Mouse (Mus musculus) embryonic facial prominence, embryonic 10.5 days (tissue): ENCODE data around the gene Lonp1. TPM values are rescaled to one million over a fixed set of nuclear protein-coding genes. Genes with fewer than 3 reads are reported as not detected.

Source experiments
- DNase-seq: peaks from one replicate; pipeline ENCODE4 v3.0.0-alpha.2; 2017; ENCODE audit warnings: low spot score
- H3K27ac ChIP-seq: fragments of 300-500 bp; sonication (generic); replicated peaks from 2 replicates; pipeline ENCODE4 v1.5.1; 2016; ENCODE audit warnings: mild to moderate bottlenecking
- H3K27me3 ChIP-seq: fragments of 300-500 bp; sonication (generic); replicated peaks from 2 replicates; pipeline ENCODE4 v1.6.1; 2016; ENCODE audit warnings: low read depth, mild to moderate bottlenecking; ENCODE audit not compliant: poor library complexity, severe bottlenecking
- H3K36me3 ChIP-seq: fragments of 300-500 bp; sonication (generic); replicated peaks from 2 replicates; pipeline ENCODE4 v1.6.1; 2016; ENCODE audit warnings: mild to moderate bottlenecking, moderate library complexity
- H3K4me1 ChIP-seq: fragments of 300-500 bp; sonication (generic); 2 replicates; pipeline ENCODE4 v1.6.1; 2016
- H3K4me3 ChIP-seq: fragments of 300-500 bp; sonication (generic); 2 replicates; pipeline ENCODE4 v1.5.1; 2016; ENCODE audit warnings: mild to moderate bottlenecking, moderate library complexity
- H3K9me3 ChIP-seq: fragments of 300-500 bp; sonication (generic); 2 replicates; pipeline ENCODE4 v1.6.1; 2016; ENCODE audit warnings: mild to moderate bottlenecking
- WGBS: fragments of 180-500 bp; shearing (Covaris S2); methylation state at CpG from one replicate; pipeline ENCODE4 v1.1.7; 2016; 5-methylcytosine and 5-hydroxymethylcytosine counted together
- polyA plus RNA-seq: library from polyadenylated mRNA; unstranded; fragments of >200 nt; fragmentation: Nextera tagmentation; extraction: Ambion mirVana; gene quantifications from 2 replicates; pipeline ENCODE4 v1.2.1, GENCODE M21; 2016

Lonp1 gene
- polyA plus RNA-seq, 1 experiment from 2014 or later = 56.5 TPM

DNA sequence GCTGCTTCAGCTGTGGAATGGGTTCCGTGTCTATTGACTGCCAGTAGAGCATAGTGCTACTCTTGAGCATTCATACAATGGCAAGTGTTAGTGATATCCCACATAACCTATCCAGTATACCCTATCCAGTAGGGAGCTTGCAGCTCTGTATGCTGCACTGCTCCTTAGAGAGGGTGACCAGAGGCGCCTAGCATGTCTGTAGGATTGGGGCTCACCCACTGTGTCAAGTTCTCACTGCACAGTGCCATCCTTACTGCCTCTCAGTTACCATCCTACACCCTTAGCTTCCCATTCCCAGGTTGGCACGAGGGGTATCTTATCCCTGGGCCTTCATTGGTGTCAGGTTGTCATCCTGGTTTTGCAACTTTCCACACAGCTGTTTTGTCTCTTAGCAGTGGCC, 22.3 kb downstream of the Lonp1 start:
- H3K27me3 ChIP-seq = no peaks in the 10 kb centered on the region
- peaks cover 17% of the 10 kb centered on the region for H3K4me1 ChIP-seq
- H3K4me3 ChIP-seq = no peak overlapping the region
- 94% methylated on average over 3 of the region's 3 CpGs for WGBS
- no peak overlapping the region for H3K27ac ChIP-seq
- H3K36me3 ChIP-seq = peaks cover 88% of the 10 kb centered on the region
- no peak for DNase-seq
- H3K9me3 ChIP-seq = no peaks in the 10 kb centered on the region

DNA sequence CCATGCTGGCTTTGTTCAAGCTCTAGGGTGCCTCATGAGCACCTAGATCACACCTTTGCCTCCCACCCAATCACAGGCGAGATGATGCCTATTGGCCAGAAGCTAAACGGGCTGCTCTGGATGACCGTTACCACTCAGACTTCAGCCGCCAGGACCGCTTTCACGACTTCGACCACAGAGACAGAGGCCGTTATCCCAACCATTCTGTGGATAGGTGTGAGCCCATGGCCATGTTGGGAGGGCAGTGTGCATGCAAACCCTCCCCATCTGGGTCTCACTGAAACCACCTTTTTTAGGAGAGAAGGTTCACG, 22.7 kb downstream of the Lonp1 start:
- no peak for DNase-seq
- Histone ChIP-seq H3K9me3 (no peaks in the 10 kb centered on the region), H3K4me1 (peaks cover 15% of the 10 kb centered on the region), H3K36me3 (peaks cover 91% of the 10 kb centered on the region), H3K27me3 (no peaks in the 10 kb centered on the region), H3K27ac (no peak overlapping the region), H3K4me3 (no peak overlapping the region)
- 93% methylated on average over 9 of the region's 9 CpGs for WGBS

DNA sequence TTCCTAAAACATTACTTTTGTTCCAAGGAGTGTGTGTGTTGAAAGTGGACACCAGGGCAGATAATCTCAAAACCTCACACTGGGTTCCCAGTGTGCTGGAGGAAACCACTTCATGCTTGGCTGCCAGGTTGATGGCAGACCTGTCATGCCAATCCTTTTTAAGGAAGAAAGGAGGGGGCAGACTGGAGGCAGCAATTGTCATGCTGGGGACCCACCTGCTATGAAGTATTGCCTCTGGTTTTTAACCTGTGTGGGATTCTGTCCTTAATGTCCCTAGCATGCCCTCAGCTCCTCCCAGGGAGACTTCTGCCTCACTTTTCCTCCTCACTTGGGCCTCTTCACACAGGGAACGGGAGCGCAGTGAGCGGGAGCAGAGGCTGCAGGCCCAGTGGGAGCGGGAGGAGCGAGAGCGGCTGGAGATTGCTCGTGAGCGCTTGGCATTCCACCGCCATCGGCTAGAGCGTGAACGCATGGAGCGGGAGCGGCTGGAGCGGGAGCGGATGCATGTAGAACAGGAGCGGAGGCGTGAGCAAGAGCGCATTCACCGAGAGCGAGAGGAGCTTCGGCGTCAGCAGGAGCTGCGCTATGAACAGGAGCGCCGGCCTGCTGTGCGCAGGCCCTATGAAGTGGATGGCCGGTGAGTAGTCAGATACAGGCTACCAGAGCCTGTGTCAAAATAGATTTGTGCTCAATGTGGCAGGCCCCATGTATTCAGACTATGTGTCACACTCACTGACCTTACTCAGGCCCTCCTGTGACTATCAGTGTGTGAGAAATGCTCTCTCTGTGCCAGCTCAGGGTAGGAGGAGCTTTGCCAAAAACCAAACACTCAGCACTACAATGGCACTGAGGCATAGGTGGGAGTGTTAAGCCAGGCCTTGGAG, 23.3 kb downstream of the Lonp1 start:
- 0 out of 2 replicates have a peak overlapping the region, but pooled peaks have one; percentile 16 for H3K4me3 ChIP-seq
- peaks cover 94% of the 10 kb centered on the region for H3K36me3 ChIP-seq
- DNase-seq = no peak
- H3K4me1 ChIP-seq = peaks cover 9% of the 10 kb centered on the region
- 96% methylated on average over 28 of the region's 28 CpGs for WGBS
- no peaks in the 10 kb centered on the region for H3K27me3 ChIP-seq
- H3K27ac ChIP-seq = no peak overlapping the region
- no peaks in the 10 kb centered on the region for H3K9me3 ChIP-seq

DNA sequence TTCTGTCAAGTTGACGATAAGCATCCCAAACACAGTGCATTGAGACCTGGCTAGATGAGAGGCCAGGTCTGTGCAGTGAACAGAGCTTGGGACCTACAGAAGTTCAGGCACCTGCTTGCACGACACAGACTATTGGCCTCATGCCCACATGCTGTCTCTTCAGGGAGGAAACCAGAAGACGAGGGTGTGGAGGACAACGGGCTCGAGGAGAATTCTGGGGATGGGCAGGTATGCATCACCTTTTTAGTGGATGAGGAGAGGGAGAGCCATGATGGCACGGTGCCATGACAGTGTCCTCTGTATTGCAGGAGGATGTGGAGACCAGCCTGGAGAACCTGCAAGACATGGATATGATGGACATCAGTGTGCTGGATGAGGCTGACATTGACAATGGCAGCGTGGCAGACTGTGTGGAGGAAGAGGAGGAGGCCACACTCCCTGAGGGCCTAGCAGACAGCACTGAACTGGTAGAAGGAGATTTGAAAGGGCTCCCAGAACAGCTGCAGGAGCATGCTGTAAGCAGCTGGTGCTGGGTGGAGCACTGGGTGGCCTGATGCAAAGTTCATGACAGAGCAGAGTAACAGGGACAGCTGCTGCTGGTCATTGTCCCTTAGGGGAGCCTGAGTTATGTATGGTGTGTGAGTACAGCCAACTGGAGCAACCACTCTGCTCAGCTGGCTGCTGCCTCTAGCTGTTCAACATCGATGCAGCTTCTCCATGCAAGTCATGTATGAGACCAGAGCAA, 33.0 kb downstream of the Lonp1 start:
- Histone ChIP-seq H3K9me3 (no peaks in the 10 kb centered on the region), H3K4me1 (0 out of 2 replicates have a peak, but pooled peaks cover 4% of the 10 kb centered on the region), H3K27ac (no peak overlapping the region), H3K4me3 (no peak overlapping the region), H3K27me3 (no peaks in the 10 kb centered on the region), H3K36me3 (peaks cover 97% of the 10 kb centered on the region)
- WGBS = 96% methylated on average over 8 of the region's 8 CpGs
- DNase-seq = no peak

DNA sequence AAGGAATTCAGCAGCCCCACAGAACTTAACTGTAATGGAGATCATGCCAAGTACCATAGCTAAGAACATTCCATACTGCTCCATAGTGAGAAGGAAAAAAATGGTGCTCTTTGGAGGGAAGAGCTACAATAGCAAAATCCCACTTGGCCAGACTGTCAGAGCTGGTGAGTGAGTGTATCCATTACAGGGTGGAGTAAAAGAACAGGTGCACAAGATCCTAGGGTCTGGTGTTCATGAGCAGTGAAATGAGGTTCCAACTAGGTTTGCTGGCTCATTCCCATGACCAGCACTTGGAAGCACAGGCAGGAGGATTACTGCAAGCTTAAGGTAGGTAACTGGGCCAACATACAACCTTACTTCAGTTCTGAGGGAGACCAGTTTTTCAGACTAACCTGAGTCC, 34.1 kb downstream of the Lonp1 start:
- Histone ChIP-seq H3K36me3 (peaks cover 100% of the 10 kb centered on the region), H3K27ac (no peak overlapping the region)
- DNase-seq = no peak

DNA sequence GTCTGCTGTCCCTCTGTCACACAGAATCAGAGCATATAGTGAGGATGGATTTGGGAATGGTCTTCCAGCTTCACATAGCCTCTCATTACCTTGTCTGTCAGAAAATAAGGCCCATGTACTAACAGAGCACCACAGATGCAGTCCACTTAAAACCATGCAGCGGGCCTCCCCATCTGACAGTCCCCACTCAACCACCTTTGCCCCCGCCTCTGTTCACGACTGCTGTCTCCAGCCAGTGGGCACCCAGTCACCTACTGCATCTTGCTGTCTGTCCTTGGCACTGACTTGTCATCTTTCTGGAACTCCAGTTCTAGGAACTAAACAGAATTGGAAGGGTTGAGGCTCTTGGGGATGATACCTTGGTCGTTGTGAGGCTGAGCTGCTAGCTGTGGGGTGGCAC, 37.8 kb downstream of the Lonp1 start:
- 97% methylated on average over 4 of the region's 4 CpGs for WGBS
- DNase-seq = no peak
- H3K4me3 ChIP-seq = no peak overlapping the region
- H3K9me3 ChIP-seq = no peaks in the 10 kb centered on the region
- H3K27ac ChIP-seq = no peak overlapping the region
- no peaks in the 10 kb centered on the region for H3K27me3 ChIP-seq
- peaks cover 26% of the 10 kb centered on the region for H3K4me1 ChIP-seq
- H3K36me3 ChIP-seq = peaks cover 80% of the 10 kb centered on the region

More for the DNA sequence above, 34.1 kb downstream of the Lonp1 start:
- Histone ChIP-seq H3K9me3 (no peaks in the 10 kb centered on the region), H3K27me3 (no peaks in the 10 kb centered on the region), H3K4me3 (no peak overlapping the region), H3K4me1 (peaks cover 8% of the 10 kb centered on the region)

DNA sequence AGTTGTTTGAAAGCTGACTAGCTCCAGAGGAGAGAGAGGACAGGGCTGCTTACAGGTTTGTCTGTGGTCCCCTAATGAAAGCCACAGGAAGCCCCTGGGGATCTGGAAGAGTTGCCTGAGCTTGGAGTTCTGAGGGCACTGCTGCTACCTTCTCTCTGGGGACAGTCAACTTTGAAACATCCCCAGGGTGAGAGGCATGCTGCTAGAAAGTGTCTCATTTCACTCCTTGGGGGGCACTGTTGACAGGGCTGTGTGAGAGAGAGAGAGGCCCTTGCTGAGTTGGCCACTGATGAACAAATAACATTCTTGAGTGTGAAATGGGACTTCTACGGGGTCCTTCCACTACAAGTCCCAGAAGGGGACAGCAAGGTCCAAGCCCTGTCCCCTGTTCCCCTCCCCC, 38.9 kb downstream of the Lonp1 start:
- DNase-seq = no peak
- WGBS = 89% methylated on average over 1 of the region's 1 CpGs
- Histone ChIP-seq H3K27me3 (no peaks in the 10 kb centered on the region), H3K9me3 (no peaks in the 10 kb centered on the region), H3K27ac (no peak overlapping the region), H3K4me3 (peak overlapping the region; percentile 80; the same call in 1 of the 2 replicates), H3K4me1 (peaks cover 37% of the 10 kb centered on the region), H3K36me3 (peaks cover 72% of the 10 kb centered on the region)

DNA sequence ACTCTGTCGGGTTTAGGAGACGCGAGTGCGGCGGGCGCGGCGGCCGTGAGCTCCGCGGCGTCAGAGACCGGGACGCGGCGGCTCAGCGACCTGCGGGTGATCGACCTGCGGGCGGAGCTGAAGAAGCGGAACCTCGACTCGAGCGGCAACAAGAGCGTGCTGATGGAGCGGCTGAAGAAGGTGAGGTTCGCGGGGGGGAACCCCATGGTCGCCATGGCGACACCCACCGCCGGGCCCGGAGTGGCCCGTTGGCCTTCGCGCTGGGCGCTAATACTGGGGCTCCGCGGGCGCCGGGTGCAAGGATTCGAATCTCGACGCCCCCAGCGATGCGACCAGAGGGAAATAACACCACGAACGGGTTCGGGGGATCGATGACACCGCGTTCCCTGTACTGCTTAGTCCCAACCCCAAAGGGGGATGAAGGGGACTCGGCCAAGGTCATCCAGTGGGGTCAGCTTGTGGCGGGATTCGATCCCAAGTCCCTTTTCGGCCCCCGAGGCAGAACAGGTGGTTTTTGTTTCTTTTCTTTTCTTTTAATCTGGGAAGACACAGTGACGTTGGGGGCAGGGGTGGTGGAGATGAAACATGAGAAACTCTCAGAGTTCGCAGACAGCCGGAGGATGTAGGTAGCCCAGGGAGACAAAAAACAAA, 41.4 kb downstream of the Lonp1 start:
- no peaks in the 10 kb centered on the region for H3K9me3 ChIP-seq
- peak; percentile 67 for DNase-seq
- H3K4me1 ChIP-seq = peaks cover 46% of the 10 kb centered on the region
- H3K27me3 ChIP-seq = no peaks in the 10 kb centered on the region
- peaks cover 72% of the 10 kb centered on the region for H3K36me3 ChIP-seq
- H3K27ac ChIP-seq = peak overlapping the region; percentile 94
- under 1% methylated on average over 61 of the region's 61 CpGs for WGBS
- H3K4me3 ChIP-seq = peak overlapping the region; percentile 80

DNA sequence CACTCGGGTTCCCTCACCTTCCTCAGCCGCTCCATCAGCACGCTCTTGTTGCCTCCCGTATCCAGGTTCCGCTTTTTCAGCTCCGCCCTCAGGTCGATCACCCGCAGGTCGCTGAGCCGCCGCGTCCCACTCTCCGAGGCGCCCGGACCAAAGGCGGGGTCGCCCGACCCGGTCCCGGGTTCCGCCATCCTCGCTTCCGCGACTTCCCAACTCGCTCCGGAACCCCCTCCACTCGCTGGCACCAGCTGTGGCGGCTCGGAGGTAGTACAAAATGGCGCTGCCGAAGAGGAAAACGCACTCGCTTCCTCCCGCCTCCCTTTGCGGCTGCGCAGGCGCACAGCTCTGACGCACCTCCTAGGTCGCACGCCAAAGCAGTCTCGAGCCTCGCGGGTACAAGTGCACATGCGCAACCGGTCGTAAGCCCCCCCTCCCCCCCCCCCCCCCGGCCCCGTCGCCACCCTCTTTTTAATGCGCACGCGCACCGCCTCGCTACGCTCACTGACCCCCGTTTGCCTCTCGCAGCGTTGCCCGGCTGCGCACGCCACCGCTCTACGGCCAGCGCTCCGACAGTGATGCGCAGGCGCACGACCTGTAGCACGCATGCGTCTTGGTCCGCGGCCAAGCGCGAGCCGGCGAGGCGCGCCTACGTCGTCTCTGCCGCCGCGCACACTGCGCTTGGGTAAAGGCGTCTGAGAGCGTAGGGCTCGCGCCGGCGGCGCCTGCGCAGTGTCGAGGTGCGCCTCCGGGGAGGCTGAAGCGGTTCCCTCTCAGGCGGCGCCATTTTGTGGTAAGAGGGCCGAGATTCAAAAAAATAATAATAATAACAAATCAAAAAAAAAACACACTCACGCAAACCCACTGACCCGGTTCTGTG, 42.2 kb downstream of the Lonp1 start, which contains the start of the genes Safb2 and Safb:
Gene Safb2 (minus strand): TSS at position 329 of the 874 bp plus-strand sequence.
Gene Safb (plus strand): TSS at position 569 of the 874 bp plus-strand sequence.
- peak within 1 kb of the TSS; percentile 80 for H3K4me3 ChIP-seq
- DNase-seq = peak; percentile 99
- WGBS = under 1% methylated on average over 92 of the region's 101 CpGs
- H3K9me3 ChIP-seq = no peaks in the 10 kb centered on the region
- peaks cover 46% of the 10 kb centered on the region for H3K4me1 ChIP-seq
- peak within 1 kb of the TSS; percentile 94 for H3K27ac ChIP-seq
- H3K27me3 ChIP-seq = no peaks in the 10 kb centered on the region
- H3K36me3 ChIP-seq = peaks cover 72% of the 10 kb centered on the region

DNA sequence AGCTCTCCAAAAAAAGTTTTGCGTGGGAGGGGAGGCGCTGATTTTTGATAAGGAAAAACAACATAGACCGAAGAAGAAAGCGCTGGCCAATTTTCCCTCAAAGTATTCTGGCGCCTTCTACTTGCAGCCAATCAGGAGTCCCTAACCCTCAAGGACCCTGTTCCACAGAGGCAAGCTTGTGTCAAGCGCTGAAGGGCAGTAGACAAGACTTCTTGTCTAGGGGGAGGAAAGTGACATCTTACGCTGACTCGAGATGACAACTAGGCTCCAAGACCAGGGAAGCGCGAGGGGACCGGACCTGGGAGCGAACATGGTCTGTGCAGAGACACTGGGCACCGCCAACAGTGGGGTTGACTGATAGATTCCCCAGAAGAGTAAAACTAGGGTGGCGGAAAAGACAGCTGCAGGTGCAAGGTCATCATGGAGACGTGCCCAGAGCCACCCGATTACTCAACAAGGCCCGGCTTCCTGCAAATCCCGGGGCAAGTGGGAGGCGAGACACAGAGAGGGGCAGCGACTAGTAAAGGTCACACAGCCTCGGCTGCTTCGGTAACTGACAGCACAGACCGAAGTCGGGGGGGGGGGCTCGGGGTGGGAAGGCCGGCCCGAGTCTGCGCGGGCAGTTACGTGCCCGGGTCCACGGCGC, 43.0 kb downstream of the Lonp1 start:
- H3K4me3 ChIP-seq = peak overlapping the region; percentile 80
- H3K27me3 ChIP-seq = no peaks in the 10 kb centered on the region
- H3K36me3 ChIP-seq = peaks cover 72% of the 10 kb centered on the region
- peaks cover 46% of the 10 kb centered on the region for H3K4me1 ChIP-seq
- DNase-seq = no peak
- peak overlapping the region; percentile 94 for H3K27ac ChIP-seq
- WGBS = 4% methylated on average over 33 of the region's 33 CpGs
- H3K9me3 ChIP-seq = no peaks in the 10 kb centered on the region

DNA sequence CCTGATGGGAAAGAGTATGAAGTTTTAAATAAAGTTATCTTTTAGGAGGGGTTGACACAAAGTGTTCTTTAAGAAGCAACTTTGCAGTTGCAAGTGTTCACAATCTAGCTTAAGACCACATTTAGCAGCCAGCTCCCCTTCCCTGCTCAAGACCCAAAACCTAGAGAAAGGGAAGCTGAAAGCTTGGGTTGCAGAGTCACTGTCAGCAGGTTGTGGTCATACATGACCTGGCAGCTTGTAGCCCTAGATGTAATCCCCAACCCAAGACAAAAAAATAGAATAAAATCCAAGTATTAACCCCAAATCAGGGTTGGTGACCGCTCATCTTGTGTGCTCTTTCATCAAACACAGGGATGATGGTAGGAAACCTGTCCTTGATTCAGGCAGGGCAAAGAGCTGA, 43.6 kb downstream of the Lonp1 start:
- Histone ChIP-seq H3K27ac (peak overlapping the region; percentile 94), H3K4me1 (peaks cover 46% of the 10 kb centered on the region), H3K27me3 (no peaks in the 10 kb centered on the region), H3K4me3 (peak overlapping the region; percentile 80), H3K36me3 (peaks cover 72% of the 10 kb centered on the region), H3K9me3 (no peaks in the 10 kb centered on the region)
- DNase-seq = no peak
- WGBS = 80% methylated on average over 1 of the region's 1 CpGs
